Mouse (Mus musculus): Measurements from ENCODE around the gene Mpig6b. TPM values are rescaled to one million over a fixed set of nuclear protein-coding genes. Genes with fewer than 3 reads are reported as not detected.

Gene Mpig6b
- total RNA-seq, 2 experiments from 2014 or later: not detected

GRCm38 (mm10) chr17:35088825-35089644 is 23.1 kb upstream of the Mpig6b start, which contains the start of gene Abhd16a:
Gene Abhd16a, plus strand, starts transcription at chr17:35089263.
- intact Hi-C loops (cut with DNase I): no loop called here

DNA sequence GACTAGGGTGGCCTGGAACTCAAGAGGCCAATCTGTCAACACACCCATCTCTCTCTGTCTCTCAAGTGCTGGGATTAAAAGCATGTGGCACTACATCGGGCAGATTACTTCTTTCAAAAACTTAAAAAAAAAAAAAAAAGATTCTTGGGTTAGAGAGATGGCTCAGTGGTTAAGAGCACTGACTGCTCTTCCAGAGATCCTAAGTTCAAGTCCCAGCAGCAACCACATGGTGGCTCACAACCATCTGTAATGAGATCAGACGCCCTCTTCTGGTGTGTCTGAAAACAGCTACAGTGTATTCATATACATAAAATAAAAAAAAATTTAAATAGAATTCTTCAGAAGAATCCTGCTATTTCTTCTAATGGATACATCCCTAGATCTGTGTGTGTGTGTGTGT is 22.2 kb upstream of the Mpig6b start:
- intact Hi-C loops (cut with DNase I): no loop called here
- DNase-seq (ENCODE audit: low spot score in 2 of 2): no peak

More at GRCm38 (mm10) chr17:35088825-35089644, 23.1 kb upstream of the Mpig6b start, which contains the start of gene Abhd16a:
- DNase-seq (ENCODE audit: low spot score in 2 of 2): peak; percentile 96

DNA sequence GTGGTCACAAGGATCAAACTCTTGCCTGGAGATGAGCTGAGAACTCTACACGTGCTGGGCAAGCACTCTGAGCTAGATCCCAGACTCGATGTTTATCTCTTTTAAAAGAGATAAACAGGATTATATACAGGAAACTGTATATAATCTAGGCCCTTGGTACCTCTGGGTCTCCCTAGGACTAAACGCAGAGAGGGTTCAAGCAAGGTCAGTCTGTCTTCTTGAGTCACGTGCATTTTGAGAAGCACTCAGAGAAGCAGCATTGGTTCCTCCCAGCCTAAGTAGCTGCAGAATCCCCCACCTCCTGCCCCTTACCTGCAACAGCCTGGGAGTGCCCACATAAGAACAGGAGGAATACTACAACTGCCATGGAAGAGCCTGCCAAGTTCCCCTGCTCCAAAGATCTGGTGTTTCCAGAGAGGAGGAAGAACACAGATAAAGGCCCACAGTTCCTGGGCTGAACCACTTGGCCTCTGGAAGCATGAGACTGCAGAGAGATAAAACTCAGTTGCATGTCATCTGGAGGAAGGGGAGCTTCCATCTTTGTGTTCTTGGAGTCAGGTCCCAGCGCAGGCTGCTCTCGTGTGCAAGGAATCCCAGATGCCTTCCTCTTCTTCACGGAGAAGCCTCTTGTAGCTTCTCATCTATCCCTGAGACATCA is 19.4 kb upstream of the Mpig6b start, which contains the start of gene Ly6g6f:
TSS of gene Ly6g6f (minus strand) at position 403 of the 658 bp plus-strand sequence.
- DNase-seq (ENCODE audit: low spot score in 2 of 2): no peak
- intact Hi-C loops (cut with DNase I): no loop called here

GRCm38 (mm10) chr17:35083929-35084497 is 18.0 kb upstream of the Mpig6b start:
- DNase-seq (ENCODE audit: low spot score in 2 of 2): no peak
- intact Hi-C loops (cut with DNase I): no loop called here

DNA sequence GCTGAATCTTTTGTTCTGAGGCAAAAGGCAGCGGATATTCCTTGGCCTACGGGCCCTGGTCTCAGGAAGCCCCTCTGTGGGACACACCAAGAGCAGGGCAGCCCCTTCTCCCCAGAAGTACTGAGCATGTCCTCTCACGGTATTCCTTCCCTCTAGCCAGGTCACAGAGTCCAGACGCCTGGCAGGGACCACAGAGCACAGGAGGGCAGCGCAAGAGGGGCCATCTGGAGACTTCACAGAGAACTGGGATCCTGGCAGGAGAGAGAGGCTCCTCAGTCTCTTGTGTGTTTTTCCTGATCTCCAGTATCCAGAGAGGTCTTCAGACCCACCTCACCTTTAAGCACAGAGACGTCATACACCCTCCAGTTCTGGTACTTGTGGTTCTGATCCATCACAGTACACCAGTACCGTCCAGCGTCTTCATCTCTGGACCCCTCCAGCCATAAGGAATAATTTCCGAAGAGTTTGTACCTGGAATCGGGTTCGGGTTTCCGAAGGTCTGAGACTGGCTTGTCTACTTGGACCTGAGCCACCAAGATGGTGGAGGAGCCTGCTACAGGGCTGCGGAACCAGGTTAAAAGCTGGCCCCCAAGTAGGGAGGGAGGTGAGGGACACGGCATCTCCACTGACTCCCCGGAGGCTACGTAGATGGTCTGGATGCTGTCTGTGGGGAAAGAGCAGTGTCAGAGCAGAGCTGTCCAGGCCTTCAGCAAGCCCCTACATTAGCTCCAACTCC is 17.0 kb upstream of the Mpig6b start:
- intact Hi-C loops (cut with DNase I): no loop called here
- no peak for DNase-seq (ENCODE audit: low spot score in 2 of 2)

GRCm38 (mm10) chr17:35080710-35081109 is 14.7 kb upstream of the Mpig6b start:
- intact Hi-C loops (cut with DNase I): no loop called here
- DNase-seq (ENCODE audit: low spot score in 2 of 2): no peak

GRCm38 (mm10) chr17:35080248-35080647 is 14.3 kb upstream of the Mpig6b start:
- DNase-seq (ENCODE audit: low spot score in 2 of 2): no peak
- intact Hi-C loops (cut with DNase I): no loop called here

DNA sequence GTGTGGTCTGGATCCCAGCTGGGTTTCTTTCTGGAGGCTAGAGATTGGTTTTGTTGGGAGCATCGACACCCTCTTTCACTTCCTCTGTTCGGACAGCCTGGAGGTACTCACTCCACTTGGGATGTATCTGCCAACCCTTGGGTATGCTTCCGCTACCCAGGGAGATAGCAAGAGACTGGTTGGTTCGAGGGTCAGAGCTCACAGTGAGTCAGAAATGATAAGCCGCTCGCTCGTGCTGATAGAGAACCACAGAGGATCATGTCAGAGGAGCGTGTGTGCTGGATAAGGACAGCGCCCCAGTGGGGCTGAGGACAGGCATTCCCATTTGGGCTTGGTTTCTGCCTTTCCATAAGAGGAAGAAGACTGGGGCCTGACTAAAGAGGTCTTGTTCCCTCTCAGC is 13.8 kb upstream of the Mpig6b start:
- intact Hi-C loops (cut with DNase I): no loop called here
- no peak for DNase-seq (ENCODE audit: low spot score in 2 of 2)

DNA sequence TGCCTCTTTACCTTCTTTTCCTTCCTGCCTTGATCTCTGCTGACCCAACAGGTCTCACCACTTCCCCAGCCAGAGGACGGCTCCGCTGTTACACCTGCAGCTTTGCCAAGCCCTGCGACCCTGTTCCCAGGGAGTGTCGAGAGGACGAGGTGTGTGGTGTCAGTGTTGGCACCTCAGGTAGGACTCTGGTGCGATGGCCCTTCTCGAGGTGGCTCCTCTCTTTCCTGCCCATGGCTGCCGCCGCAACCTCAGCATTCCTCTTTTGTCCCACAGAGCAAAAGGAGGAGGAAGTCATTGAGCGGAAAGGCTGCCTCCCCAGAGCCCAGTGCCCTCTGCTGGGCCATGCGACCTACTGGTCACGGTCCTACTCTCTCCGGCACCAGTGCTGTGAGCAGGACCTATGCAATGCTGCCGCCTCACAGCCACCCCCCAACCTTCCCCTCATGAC is 11.8 kb upstream of the Mpig6b start, which contains the start of gene Ly6g6d:
TSS of gene Ly6g6d (minus strand) at position 280 of the 448 bp plus-strand sequence.
- no peak for DNase-seq (ENCODE audit: low spot score in 2 of 2)
- intact Hi-C loops (cut with DNase I): no loop called here

DNA sequence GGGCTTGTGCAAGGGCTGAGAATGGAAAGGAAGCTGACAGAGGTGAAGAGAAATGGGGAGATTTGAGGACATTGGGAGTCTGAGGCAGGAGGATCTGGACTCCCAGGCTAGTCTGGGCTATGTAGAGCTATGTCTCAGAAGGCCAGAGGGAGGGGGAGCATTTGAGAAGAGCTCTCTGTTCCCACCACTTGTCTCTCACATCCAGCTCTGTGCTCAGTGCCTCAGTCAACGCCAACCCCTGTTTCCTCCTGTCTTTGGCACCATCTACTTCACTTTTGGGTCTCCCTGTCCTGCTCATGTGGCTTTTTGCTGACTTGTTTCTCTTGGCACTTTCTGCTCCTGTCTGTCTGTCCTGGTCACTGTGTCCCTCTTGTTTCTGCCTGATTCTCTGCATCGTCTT is 11.3 kb upstream of the Mpig6b start:
- intact Hi-C loops (cut with DNase I): no loop called here
- no peak for DNase-seq (ENCODE audit: low spot score in 2 of 2)

DNA sequence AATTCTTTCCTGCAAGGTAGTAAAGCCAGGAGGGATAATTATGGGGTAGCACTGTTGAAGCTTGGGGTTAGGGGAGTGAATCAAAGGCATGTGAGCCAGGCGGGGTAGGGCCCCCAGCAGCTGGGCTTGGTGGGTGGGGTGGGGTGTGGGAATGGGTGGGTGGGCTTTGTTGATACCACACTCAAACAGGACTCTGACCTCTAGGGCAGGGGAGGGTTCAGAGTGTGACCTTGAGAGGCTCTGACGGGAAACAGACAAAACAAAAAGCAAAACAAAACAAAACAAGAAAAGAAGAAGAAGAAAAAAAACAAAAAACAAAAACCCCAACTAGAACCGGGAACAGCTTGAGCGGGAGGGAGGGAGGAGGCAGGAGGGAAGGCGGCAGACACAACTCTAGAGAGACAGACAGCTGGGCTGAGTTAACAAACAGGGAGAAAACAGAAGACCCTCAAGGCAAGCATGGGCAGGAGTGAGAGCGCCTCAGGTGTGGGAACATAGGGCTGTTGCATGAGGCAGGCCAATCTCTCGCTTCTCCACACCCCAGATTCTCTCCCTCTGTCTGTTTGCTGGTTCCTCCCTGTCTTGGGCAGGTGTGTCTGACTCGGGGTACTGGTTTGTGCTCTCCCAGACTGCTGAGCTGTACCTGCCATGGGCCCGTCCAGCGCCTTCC is 10.7 kb upstream of the Mpig6b start, which contains the start of gene Ly6g6e:
TSS of gene Ly6g6e (plus strand) at position 396 of the 670 bp plus-strand sequence.
- intact Hi-C loops (cut with DNase I): no loop called here
- DNase-seq (ENCODE audit: low spot score in 2 of 2): no peak

DNA sequence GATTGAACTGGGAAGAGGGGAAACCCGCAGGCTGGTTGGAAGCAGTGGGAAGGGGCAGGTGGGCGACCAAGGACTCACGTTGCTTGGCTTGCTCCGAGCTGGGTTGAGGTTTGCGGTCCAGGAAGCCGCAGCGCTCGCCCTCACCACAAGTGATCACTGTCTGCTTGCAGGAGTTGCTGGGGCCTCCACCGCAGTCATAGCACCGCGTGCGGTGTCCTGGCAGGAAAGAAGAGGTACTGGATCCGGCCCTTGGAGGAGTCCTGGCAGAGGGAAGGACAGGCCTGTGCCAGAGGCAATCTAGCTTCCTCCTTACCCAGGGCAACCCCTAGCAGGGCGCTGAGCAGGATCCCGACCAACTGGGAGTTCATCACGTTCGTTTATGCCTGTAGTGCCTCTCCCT is 8.1 kb upstream of the Mpig6b start:
- intact Hi-C loops (cut with DNase I): no loop called here
- no peak for DNase-seq (ENCODE audit: low spot score in 2 of 2)

GRCm38 (mm10) chr17:35071454-35071853 is 5.5 kb upstream of the Mpig6b start:
- intact Hi-C loops (cut with DNase I): no loop called here

GRCm38 (mm10) chr17:35070556-35071229 is 4.7 kb upstream of the Mpig6b start:
- DNase-seq (ENCODE audit: low spot score in 2 of 2): no peak
- intact Hi-C loops (cut with DNase I): no loop called here

More at GRCm38 (mm10) chr17:35071454-35071853, 5.5 kb upstream of the Mpig6b start:
- no peak for DNase-seq (ENCODE audit: low spot score in 2 of 2)

DNA sequence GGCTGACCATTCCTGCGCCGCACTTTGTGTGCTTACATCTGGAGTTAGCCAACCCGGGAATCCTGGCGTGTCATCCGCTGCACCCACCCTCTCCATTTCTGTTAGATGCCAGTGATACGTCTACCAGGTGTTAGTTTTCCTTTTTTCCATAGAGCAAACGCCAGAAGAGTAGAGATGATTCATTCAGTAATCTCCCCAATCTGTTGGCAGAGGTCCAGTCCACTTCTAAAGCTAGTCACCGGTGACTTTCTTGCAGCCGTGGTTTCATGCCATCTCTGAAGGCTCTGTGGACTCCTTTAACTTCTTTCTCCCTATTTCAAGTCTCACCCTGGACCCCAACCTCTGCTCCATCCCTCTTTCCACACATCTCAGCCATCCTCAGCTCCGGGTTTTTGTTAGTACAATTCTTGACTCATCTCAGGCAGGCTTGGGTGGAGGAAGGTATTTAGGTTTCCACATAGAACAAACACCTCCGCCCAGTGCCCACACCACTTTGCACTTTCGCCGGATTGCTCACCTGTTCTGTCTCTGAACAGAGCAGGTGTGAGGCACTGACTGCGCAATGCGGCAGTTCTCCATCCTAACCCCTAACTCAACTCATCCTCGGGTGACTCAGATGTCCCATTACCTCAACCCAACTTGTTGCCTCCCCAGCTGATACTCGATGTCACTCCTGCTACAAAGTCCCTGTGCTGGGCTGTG is 2.4 kb upstream of the Mpig6b start:
- intact Hi-C loops (cut with DNase I): no loop called here
- DNase-seq (ENCODE audit: low spot score in 2 of 2): no peak

DNA sequence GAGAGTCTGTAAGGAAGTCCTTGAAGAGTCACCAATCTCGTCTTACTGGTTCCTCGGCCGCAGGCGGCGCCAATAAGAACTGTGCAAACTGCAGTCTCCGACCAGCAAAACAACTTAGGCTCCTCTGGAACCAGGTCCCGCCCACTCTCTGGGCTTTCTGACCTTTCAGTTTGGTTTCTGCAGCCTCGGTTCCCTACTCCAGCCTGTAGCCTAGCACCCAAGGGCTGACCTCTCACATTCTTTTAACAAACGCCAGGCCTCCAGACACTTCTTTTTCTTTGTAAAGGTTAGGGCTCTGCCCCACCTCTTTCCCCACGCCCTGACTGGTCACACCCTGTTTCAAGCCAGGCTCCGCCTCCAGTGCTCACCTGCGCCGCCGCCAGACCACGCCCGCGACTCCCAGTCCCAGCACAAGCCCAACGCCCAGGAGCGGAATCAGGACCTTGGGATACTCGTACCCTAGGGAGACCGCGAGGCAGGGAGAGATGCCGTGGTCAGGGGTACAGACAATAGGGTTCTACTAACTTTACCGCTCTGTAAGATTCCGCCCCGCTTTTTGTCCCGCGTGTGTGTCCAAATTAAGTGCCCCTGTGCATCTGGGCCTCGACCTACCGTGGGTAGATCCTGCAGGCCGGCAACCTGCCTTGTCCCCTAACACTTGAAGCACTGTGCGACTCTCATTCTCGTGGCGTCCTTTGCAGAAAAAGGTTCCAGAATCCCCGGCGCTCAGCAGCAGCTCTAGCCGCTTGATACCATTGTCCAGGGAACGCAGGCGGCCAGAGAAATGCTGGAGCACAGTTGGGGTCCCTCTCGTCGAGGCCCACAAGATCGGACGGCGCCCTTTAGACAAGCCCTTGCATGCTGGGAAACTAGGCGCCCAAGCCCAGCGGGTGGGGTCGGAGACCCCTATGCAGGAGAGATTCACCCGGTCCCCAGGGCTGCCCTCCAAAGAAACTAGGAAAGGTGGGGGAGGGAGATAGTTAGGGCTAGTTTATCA is 735 bp downstream of the Mpig6b start, which contains the start of gene Ly6g6c:
TSS of gene Ly6g6c (plus strand) at position 438 of the 997 bp plus-strand sequence.
- DNase-seq (ENCODE audit: low spot score in 2 of 2): no peak

More for the DNA sequence above, 735 bp downstream of the Mpig6b start, which contains the start of gene Ly6g6c:
- intact Hi-C loops (cut with DNase I): no loop called here
